Mouse (Mus musculus): ENCODE results near the gene Tgds. TPM values are rescaled to one million over a fixed set of nuclear protein-coding genes. Genes with fewer than 3 reads are reported as not detected.

Tgds gene
- polyA plus RNA-seq, 1 experiment, result 14.9 TPM

Other genes with a start within 250 kb of the Tgds start
- 1.1 TPM in 2 replicates for gene Dct, start 80.5 kb downstream of the Tgds start, polyA plus RNA-seq (2012; rRNA removed)
- gene Gpr180, start 4.4 kb upstream of the Tgds start, polyA plus RNA-seq (2012; rRNA removed), result 39.6 and 57.7 TPM in 2 replicates
- 0.03 TPM in 1 of 2 replicates, not detected in the other for gene Sox21, start 104.3 kb upstream of the Tgds start, polyA plus RNA-seq (2012; rRNA removed)
- not detected in 2 replicates for gene Gm9376, start 134.2 kb upstream of the Tgds start, polyA plus RNA-seq (2012; rRNA removed)